Mouse (Mus musculus): Measurements from ENCODE around the gene Cep126. TPM values are rescaled to one million over a fixed set of nuclear protein-coding genes. Genes with fewer than 3 reads are reported as not detected.

The Cep126 gene
- polyA plus RNA-seq, 1 experiment from 2014 or later = 2.6 TPM

GRCm38 (mm10) chr9:8054831-8055230, 79.3 kb downstream of the Cep126 start:
- Histone ChIP-seq H3K27me3 (ENCODE audit: insufficient read depth, poor library complexity, severe bottlenecking) (no peaks in the 10 kb centered on the region), H3K36me3 (no peaks in the 10 kb centered on the region), H3K27ac (no peak overlapping the region), H3K4me3 (no peak overlapping the region), H3K4me1 (no peaks in the 10 kb centered on the region), H3K9me3 (no peaks in the 10 kb centered on the region)
- DNase-seq (ENCODE audit: low spot score) = no peak
- WGBS = 13% methylated on average over 1 of the region's 1 CpGs

- whole genome bisulfite sequencing = 17% methylated on average over 5 of the region's 5 CpGs
- H3K36me3 ChIP-seq = no peaks in the 10 kb centered on the region
- DNase-seq (ENCODE audit: low spot score) = no peak
- H3K27me3 ChIP-seq (ENCODE audit: insufficient read depth, poor library complexity, severe bottlenecking) = no peaks in the 10 kb centered on the region
- peaks cover 10% of the 10 kb centered on the region; the same call in 1 of the 2 replicates for H3K4me1 ChIP-seq
- no peaks in the 10 kb centered on the region for H3K9me3 ChIP-seq
- peak overlapping the region; percentile 83 for H3K4me3 ChIP-seq
- H3K27ac ChIP-seq = peak overlapping the region; percentile 91
Observed at GRCm38 (mm10) chr9:8043044-8043387, 91.1 kb downstream of the Cep126 start.

- Histone ChIP-seq H3K9me3 (no peaks in the 10 kb centered on the region), H3K27me3 (ENCODE audit: insufficient read depth, poor library complexity, severe bottlenecking) (no peaks in the 10 kb centered on the region), H3K4me1 (peaks cover 10% of the 10 kb centered on the region; the same call in 1 of the 2 replicates), H3K27ac (peak within 1 kb of the TSS; percentile 91), H3K4me3 (peak within 1 kb of the TSS; percentile 83), H3K36me3 (no peaks in the 10 kb centered on the region)
- peak; percentile 97 for DNase-seq (ENCODE audit: low spot score)
- under 1% methylated on average over 39 of the region's 39 CpGs for WGBS
Observed at GRCm38 (mm10) chr9:8042338-8043043, 91.6 kb downstream of the Cep126 start, which contains the start of gene Cfap300. Gene Cfap300, minus strand, starts transcription at chr9:8042823.

- DNase-seq (ENCODE audit: low spot score) = no peak
- H3K4me1 ChIP-seq = peaks cover 5% of the 10 kb centered on the region
- H3K27ac ChIP-seq = no peak overlapping the region
- no peaks in the 10 kb centered on the region for H3K36me3 ChIP-seq
- no peaks in the 10 kb centered on the region for H3K9me3 ChIP-seq
- no peaks in the 10 kb centered on the region for H3K27me3 ChIP-seq (ENCODE audit: insufficient read depth, poor library complexity, severe bottlenecking)
- WGBS = 13% methylated on average over 7 of the region's 7 CpGs
- H3K4me3 ChIP-seq = peak overlapping the region; percentile 25; the same call in 1 of the 2 replicates
Observed at GRCm38 (mm10) chr9:8035546-8035945, 98.5 kb downstream of the Cep126 start.

- H3K27me3 ChIP-seq (ENCODE audit: insufficient read depth, poor library complexity, severe bottlenecking) = no peaks in the 10 kb centered on the region
- no peak overlapping the region; the same call in 1 of the 2 replicates for H3K4me3 ChIP-seq
- H3K4me1 ChIP-seq = peaks cover 5% of the 10 kb centered on the region
- no peak overlapping the region for H3K27ac ChIP-seq
- no peaks in the 10 kb centered on the region for H3K9me3 ChIP-seq
- 40% methylated on average over 4 of the region's 4 CpGs for WGBS
- no peaks in the 10 kb centered on the region for H3K36me3 ChIP-seq
- DNase-seq (ENCODE audit: low spot score) = no peak
Observed at GRCm38 (mm10) chr9:8035091-8035490, 99.0 kb downstream of the Cep126 start.

GRCm38 (mm10) chr9:8034143-8034542, 100.0 kb downstream of the Cep126 start:
- Histone ChIP-seq H3K27me3 (ENCODE audit: insufficient read depth, poor library complexity, severe bottlenecking) (no peaks in the 10 kb centered on the region), H3K36me3 (no peaks in the 10 kb centered on the region), H3K4me3 (no peak overlapping the region), H3K27ac (no peak overlapping the region), H3K9me3 (no peaks in the 10 kb centered on the region), H3K4me1 (peaks cover 5% of the 10 kb centered on the region)
- DNase-seq (ENCODE audit: low spot score) = no peak
- WGBS = 61% methylated on average over 1 of the region's 1 CpGs

GRCm38 (mm10) chr9:8032847-8033246, 101.2 kb downstream of the Cep126 start:
- 74% methylated on average over 5 of the region's 5 CpGs for WGBS
- peaks cover 5% of the 10 kb centered on the region for H3K4me1 ChIP-seq
- DNase-seq (ENCODE audit: low spot score) = no peak
- H3K4me3 ChIP-seq = no peak overlapping the region
- H3K9me3 ChIP-seq = no peaks in the 10 kb centered on the region
- no peak overlapping the region for H3K27ac ChIP-seq
- H3K36me3 ChIP-seq = no peaks in the 10 kb centered on the region
- no peaks in the 10 kb centered on the region for H3K27me3 ChIP-seq (ENCODE audit: insufficient read depth, poor library complexity, severe bottlenecking)

Other genes starting within 250 kb of the Cep126 start
- 29.3 and 41.3 TPM in 2 replicates for gene Yap1, start 129.7 kb downstream of the Cep126 start, polyA plus RNA-seq (2016; fragmentation: Nextera tagmentation; extraction: Ambion mirVana)
- gene Cfap300, start 91.5 kb downstream of the Cep126 start, polyA plus RNA-seq (2016; fragmentation: Nextera tagmentation; extraction: Ambion mirVana) = 11.4 and 12.0 TPM in 2 replicates

All from heart, embryonic 10.5 days (tissue).